Mouse (Mus musculus) gastrocnemius, adult 2 months (tissue): ENCODE measurements at regions not wholly inside any gene's neighbourhood (a gene's known extent, or its start where the extent isn't known, plus 50 kb on each side); places are given as distances from the start of the nearest gene placed in this dataset.

ENCODE experiments used
- DNase-seq: peaks from one replicate; pipeline ENCODE4 v3.0.0; 2022
- H3K27ac ChIP-seq: fragments of 200-600 bp; 2 replicates; pipeline ENCODE4 v1.8.1; 2022; ENCODE audit warnings: mild to moderate bottlenecking
- H3K4me3 ChIP-seq: fragments of 200-600 bp; 2 replicates; pipeline ENCODE4 v1.8.1; 2022; ENCODE audit warnings: mild to moderate bottlenecking, moderate library complexity
- CTCF ChIP-seq: fragments of 200-600 bp; IDR thresholded peaks from 2 replicates; pipeline ENCODE4 v1.8.1; 2022; ENCODE audit warnings: antibody characterized with exemption, mild to moderate bottlenecking, moderate library complexity
- intact Hi-C: fragments of 180-260 bp; cut with DNase I; formaldehyde crosslinking; loops from one replicate; pipeline ENCODE4 v1.15.1; 2025

DNA sequence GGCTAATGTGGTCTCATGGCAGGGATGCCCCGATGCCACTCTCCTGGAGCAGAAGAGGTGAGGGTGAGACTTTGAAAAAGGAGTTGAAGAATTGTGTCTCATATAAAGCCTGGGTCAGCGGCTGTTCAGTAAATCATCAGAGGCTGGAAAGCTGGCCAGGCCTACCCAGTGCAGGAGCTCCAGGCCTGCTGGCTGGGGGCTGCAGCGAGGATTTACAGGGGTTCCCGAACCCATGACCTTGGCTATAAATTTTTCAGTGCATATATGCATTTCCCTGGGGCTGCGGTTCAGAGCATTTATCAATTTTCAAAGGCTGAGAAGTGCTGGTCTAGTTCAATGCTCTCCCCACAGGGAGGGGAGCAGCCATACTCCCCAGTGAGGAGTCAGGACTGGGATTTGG is 70.9 kb upstream of the Aldh1b1 start:
- no peak for DNase-seq
- no peak for TF ChIP-seq CTCF
- intact Hi-C loops, result no loop called here
- no peak overlapping the region for H3K27ac ChIP-seq
- no peak overlapping the region for H3K4me3 ChIP-seq

- H3K4me3 ChIP-seq, result no peak overlapping the region
- H3K27ac ChIP-seq, result no peak overlapping the region
- intact Hi-C loops, result no loop called here
- no peak for TF ChIP-seq CTCF
- DNase-seq, result no peak
These were observed 71.3 kb upstream of the Aldh1b1 start for GRCm38 (mm10) chr4:45727474-45727873.

- intact Hi-C loops, result no loop called here
- H3K4me3 ChIP-seq, result no peak overlapping the region
- no peak for TF ChIP-seq CTCF
- DNase-seq, result no peak
- H3K27ac ChIP-seq, result no peak overlapping the region
These were observed 72.0 kb upstream of the Aldh1b1 start for GRCm38 (mm10) chr4:45726783-45727182.

- no peak for DNase-seq
- Histone ChIP-seq H3K27ac (no peak overlapping the region), H3K4me3 (no peak overlapping the region)
- intact Hi-C loops, result no loop called here
- TF ChIP-seq CTCF, result no peak
These were observed 73.5 kb upstream of the Aldh1b1 start for GRCm38 (mm10) chr4:45725055-45725910.

DNA sequence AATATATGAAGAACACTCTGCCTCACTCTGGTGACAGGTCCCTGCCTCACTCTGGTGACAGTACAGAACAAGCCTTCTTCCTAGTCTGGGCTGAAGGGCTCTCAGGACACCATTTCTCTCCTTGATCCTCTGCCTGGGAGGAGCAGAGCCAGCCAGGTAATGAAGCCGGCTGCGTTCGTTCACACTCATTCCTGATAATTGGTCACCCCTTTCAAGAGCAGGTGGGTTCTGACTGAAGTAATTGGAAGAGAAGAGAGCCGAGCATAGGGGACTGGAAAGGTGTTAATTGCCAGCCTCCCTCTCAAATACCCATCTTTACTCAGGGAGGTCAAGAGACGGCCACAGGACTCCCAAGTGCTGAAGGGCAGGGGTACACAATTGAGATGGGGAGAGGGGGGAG is 78.5 kb upstream of the Aldh1b1 start:
- H3K4me3 ChIP-seq, result no peak overlapping the region
- no peak overlapping the region for H3K27ac ChIP-seq
- intact Hi-C loops, result no loop called here
- no peak for DNase-seq
- no peak for TF ChIP-seq CTCF

DNA sequence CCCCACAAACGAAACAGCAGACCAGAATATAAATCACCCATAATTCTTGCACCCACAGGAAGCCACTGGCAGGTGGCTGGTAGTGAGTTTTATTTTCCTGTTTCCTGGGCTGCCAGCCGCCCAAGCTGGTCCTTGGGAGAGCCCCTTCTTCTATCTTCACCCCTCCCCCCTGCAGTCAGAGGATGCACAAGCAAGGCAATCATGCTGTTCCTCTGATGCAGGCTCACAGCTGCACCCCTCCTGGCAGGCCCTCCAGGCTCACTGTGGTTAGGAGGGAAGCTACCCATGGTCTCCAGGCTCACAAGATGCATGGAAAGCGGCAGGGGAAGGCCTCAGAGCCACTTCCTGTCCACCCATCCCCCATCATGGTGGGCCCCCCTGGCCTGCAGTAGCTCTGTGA is 79.3 kb upstream of the Aldh1b1 start:
- Histone ChIP-seq H3K27ac (no peak overlapping the region), H3K4me3 (no peak overlapping the region)
- intact Hi-C loops, result no loop called here
- DNase-seq, result no peak
- no peak for TF ChIP-seq CTCF

DNA sequence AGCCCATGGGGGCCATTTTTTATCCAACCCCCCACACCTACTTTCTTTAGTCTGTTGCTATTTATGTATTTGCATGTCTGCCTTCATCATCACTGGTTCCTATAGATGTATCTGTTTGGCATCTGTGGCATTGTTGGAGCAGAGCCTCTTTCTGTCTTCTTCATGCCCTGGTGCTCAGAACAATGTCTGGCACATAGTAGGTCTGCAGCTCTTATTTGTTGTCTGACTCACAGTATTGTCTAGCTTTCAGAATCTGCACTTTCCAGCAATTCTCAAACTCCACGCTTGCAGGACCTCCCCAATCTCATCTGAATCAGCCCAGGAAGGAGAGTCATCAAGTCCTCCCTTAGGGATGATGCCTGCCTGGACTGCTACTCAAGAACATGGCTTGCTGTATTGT is 82.9 kb upstream of the Aldh1b1 start:
- TF ChIP-seq CTCF, result no peak
- H3K27ac ChIP-seq, result no peak overlapping the region
- intact Hi-C loops, result no loop called here
- no peak for DNase-seq
- no peak overlapping the region for H3K4me3 ChIP-seq

DNA sequence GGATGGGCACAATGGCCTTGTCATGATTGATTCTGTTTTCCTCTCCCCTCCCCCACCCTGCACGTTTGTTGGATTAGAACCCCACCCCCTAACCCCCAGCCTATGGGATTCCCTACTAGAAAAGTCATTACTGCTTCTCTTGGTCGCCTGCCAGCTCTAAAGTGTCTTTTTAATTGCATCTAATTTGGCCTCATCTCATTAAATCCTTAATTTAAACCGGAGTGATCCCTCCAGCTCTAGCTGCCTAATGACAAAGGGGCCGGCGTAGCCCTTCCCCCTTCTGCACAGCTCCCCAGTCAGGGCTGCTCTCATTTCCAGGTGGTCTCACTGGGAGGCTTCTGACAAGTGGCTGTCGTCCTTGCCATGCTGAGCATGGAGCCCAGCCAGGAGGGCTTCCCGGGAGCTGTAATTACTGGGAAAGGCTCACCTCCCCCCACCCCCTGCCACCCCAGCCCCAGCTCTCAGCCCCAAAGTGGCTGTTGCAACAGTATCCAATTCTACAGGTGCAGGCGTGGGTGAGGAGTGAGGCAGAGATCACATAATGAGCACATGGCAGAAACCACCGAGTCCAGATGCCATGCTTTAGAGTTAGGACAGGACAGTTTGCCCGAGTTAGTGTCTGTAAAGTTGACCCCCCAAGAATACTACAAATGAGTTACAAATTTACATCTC is 84.8 kb upstream of the Aldh1b1 start:
- no peak for TF ChIP-seq CTCF
- no peak overlapping the region for H3K27ac ChIP-seq
- no peak overlapping the region for H3K4me3 ChIP-seq
- intact Hi-C loops, result no loop called here
- DNase-seq, result no peak

DNA sequence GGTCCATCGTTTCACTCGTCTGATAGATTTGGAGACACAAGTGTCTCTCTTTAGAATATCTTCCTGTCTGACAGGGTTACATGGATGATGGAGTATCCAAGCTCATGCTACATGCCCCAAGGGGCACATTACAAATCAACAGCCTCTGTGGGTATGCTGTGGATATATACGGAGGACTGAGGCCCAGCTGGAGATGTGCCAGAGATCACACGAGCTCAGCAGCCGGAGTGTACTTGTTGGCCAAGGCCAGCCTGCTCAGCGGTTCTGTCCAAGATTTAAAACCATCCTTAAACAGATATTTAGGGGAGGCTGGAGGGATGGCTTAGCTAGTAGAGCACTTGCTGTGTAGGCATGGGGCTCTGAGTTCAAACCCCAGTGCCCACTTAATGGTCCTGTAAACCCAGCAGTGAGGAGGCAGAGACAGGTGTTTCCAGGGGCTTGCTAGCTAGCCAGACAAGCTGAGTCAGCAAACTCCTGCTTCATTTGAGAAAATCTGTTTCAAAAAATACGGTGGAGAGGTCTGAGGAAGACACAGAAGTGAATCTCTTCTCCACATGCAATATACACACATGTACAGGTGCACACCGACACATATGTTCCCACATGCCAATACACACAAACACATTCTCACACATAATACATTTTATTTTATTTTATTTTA is 85.6 kb upstream of the Aldh1b1 start:
- no peak for TF ChIP-seq CTCF
- H3K27ac ChIP-seq, result no peak overlapping the region
- intact Hi-C loops, result no loop called here
- no peak overlapping the region for H3K4me3 ChIP-seq
- DNase-seq, result no peak

- intact Hi-C loops, result no loop called here
- no peak for DNase-seq
- no peak overlapping the region for H3K4me3 ChIP-seq
- TF ChIP-seq CTCF, result no peak
- no peak overlapping the region for H3K27ac ChIP-seq
These were observed 94.8 kb upstream of the Aldh1b1 start for GRCm38 (mm10) chr4:45703997-45704396.

- no peak overlapping the region for H3K4me3 ChIP-seq
- intact Hi-C loops, result no loop called here
- no peak for TF ChIP-seq CTCF
- DNase-seq, result no peak
- H3K27ac ChIP-seq, result no peak overlapping the region
These were observed 99.2 kb upstream of the Aldh1b1 start for GRCm38 (mm10) chr4:45699601-45700000.

- Histone ChIP-seq H3K27ac (no peak overlapping the region), H3K4me3 (no peak overlapping the region)
- TF ChIP-seq CTCF, result no peak
- no peak for DNase-seq
- intact Hi-C loops, result no loop called here
These were observed 103.6 kb upstream of the Aldh1b1 start for GRCm38 (mm10) chr4:45695239-45695638.

- Histone ChIP-seq H3K27ac (no peak overlapping the region), H3K4me3 (no peak overlapping the region)
- no peak for TF ChIP-seq CTCF
- no peak for DNase-seq
- intact Hi-C loops, result no loop called here
These were observed 108.6 kb upstream of the Aldh1b1 start for GRCm38 (mm10) chr4:45689991-45690916.
